Mouse (Mus musculus): ENCODE data around the gene Ddi2. TPM values are rescaled to one million over a fixed set of nuclear protein-coding genes. Genes with fewer than 3 reads are reported as not detected.

Ddi2 gene
- polyA plus RNA-seq, 1 experiment from 2014 or later = 15.4 TPM

- Histone ChIP-seq H3K9me3 (no peaks in the 10 kb centered on the region), H3K4me2 (no peak overlapping the region), H3K4me1 (replicated peaks) (peaks cover 29% of the 10 kb centered on the region), H3K4me3 (no peak overlapping the region), H3K27ac (replicated peaks) (no peak overlapping the region), H3K36me3 (peaks cover 21% of the 10 kb centered on the region), H3K27me3 (no peaks in the 10 kb centered on the region), H3K9ac (no peak overlapping the region)
- WGBS = 82% methylated on average over 4 of the region's 4 CpGs
- ATAC-seq (ENCODE audit: low read depth) = no peak
Measured at GRCm38 (mm10) chr4:141717633-141718032, 5.6 kb downstream of the Ddi2 start.

DNA sequence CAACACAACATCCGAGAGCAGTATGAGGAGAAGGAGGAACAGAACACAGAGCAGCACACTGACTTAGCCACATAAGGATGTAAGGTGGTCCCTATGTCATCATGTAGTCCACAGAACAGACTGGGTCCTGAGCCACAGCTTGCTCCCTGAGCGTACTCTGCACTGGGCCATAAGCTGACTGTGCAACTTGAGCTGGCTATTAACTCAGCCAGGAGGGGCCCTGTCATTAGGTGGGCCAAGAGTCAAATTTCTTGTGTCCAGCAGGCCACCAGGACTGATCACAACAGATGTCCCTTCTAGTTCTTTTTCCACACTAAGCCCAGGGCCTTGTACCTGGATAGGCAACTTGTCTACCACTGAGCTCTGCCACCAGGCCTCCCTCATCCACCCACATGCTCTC, 8.2 kb downstream of the Ddi2 start:
- Histone ChIP-seq H3K27ac (replicated peaks) (no peak overlapping the region), H3K9ac (no peak overlapping the region), H3K36me3 (peaks cover 42% of the 10 kb centered on the region), H3K4me1 (replicated peaks) (peaks cover 6% of the 10 kb centered on the region; the same call in 1 of the 2 replicates), H3K9me3 (no peaks in the 10 kb centered on the region), H3K4me2 (no peak overlapping the region), H3K4me3 (no peak overlapping the region), H3K27me3 (no peaks in the 10 kb centered on the region)
- WGBS = 65% methylated on average over 2 of the region's 2 CpGs
- ATAC-seq (ENCODE audit: low read depth) = no peak

DNA sequence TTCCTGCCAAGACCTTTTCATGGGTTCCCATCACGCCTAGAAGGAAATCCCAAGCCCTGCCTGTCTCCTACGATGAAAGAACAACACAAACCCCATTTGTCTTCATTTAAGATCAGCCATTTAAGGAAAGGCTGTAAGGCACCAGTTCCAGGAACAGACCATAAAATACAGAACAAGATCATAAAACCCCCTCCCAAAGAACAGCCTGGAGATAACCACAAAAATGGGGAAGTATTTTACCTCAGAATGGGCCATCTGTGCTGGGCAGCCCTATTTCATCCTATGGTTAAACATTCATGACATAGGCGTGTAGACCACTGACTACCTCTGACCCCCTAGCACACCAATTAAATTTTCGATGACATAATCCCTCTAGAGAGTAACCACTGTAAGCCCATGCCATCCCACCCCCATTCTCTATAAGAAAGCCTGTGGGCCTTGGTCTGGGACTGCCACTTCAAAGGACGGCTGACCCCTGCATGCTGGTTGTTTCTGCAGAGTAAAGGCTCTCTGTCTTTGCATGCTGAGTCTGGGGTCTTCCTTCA, 9.5 kb downstream of the Ddi2 start:
- Histone ChIP-seq H3K27ac (replicated peaks) (no peak overlapping the region), H3K4me1 (replicated peaks) (peaks cover 3% of the 10 kb centered on the region; the same call in 1 of the 2 replicates), H3K4me2 (no peak overlapping the region), H3K27me3 (no peaks in the 10 kb centered on the region), H3K4me3 (no peak overlapping the region), H3K9me3 (no peaks in the 10 kb centered on the region), H3K36me3 (peaks cover 52% of the 10 kb centered on the region), H3K9ac (no peak overlapping the region)
- WGBS = 57% methylated on average over 5 of the region's 5 CpGs
- no peak for ATAC-seq (ENCODE audit: low read depth)

DNA sequence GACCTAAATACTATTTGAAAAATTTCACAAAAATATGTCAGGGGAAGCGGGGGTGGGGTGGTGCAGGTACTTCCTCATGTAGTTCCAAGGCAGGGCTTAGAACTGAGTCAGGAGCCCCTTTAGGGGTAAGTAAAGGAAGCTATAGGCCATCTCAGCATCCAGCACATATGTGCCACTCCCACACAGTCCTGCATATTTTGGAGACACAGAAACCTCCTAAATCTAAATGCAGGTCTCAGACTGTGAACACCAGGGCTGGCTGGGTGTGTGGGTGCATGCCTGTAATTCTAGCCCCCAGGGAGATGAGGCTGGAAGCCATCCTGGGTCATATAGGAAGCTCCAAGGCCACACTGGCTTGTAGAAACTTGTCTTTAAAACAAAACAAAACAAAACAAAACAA, 12.0 kb downstream of the Ddi2 start:
- Histone ChIP-seq H3K9ac (no peak overlapping the region), H3K4me2 (no peak overlapping the region), H3K4me3 (no peak overlapping the region), H3K9me3 (no peaks in the 10 kb centered on the region), H3K36me3 (peaks cover 73% of the 10 kb centered on the region), H3K4me1 (replicated peaks) (peaks cover 3% of the 10 kb centered on the region; the same call in 1 of the 2 replicates), H3K27me3 (no peaks in the 10 kb centered on the region), H3K27ac (replicated peaks) (no peak overlapping the region)
- no peak for ATAC-seq (ENCODE audit: low read depth)
- 96% methylated on average over 1 of the region's 1 CpGs for WGBS

DNA sequence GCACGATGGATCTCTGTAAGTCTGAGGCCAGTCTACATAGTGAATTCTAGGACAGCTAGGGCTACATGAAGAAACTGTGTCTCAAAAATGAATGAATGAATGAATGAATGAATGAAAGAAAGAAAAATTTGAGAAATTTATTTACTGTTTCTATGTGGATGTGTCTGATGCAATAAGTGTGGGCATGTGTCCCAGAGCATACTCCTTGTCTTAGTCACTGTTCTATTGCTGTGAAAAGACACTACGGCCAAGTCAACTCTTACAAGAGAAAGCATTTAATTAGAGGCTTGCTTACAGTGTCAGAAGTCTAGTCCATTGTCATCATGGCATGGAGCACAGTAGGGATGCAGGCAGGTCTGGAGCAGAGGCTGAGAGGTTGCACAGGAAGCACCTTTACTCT, 14.2 kb downstream of the Ddi2 start:
- no peak for ATAC-seq (ENCODE audit: low read depth)
- no peaks in the 10 kb centered on the region for H3K9me3 ChIP-seq
- WGBS = 100% methylated on average over 2 of the region's 2 CpGs
- H3K27me3 ChIP-seq = no peaks in the 10 kb centered on the region
- H3K4me2 ChIP-seq = no peak overlapping the region
- no peak overlapping the region for H3K4me3 ChIP-seq
- H3K27ac ChIP-seq (replicated peaks) = no peak overlapping the region
- H3K4me1 ChIP-seq (replicated peaks) = no peaks in the 10 kb centered on the region; the same call in 1 of the 2 replicates
- peaks cover 96% of the 10 kb centered on the region for H3K36me3 ChIP-seq
- H3K9ac ChIP-seq = no peak overlapping the region

GRCm38 (mm10) chr4:141708005-141708404, 15.2 kb downstream of the Ddi2 start:
- no peak overlapping the region for H3K9ac ChIP-seq
- peaks cover 100% of the 10 kb centered on the region for H3K36me3 ChIP-seq
- no peaks in the 10 kb centered on the region for H3K27me3 ChIP-seq
- WGBS = 91% methylated on average over 7 of the region's 7 CpGs
- no peak for ATAC-seq (ENCODE audit: low read depth)
- H3K4me3 ChIP-seq = no peak overlapping the region
- no peak overlapping the region for H3K27ac ChIP-seq (replicated peaks)
- no peak overlapping the region for H3K4me2 ChIP-seq
- H3K9me3 ChIP-seq = no peaks in the 10 kb centered on the region
- H3K4me1 ChIP-seq (replicated peaks) = no peaks in the 10 kb centered on the region

- Histone ChIP-seq H3K27me3 (no peaks in the 10 kb centered on the region), H3K36me3 (peaks cover 99% of the 10 kb centered on the region), H3K4me3 (no peak overlapping the region), H3K4me2 (no peak overlapping the region), H3K27ac (replicated peaks) (no peak overlapping the region), H3K9ac (no peak overlapping the region), H3K9me3 (no peaks in the 10 kb centered on the region), H3K4me1 (replicated peaks) (no peaks in the 10 kb centered on the region)
- 89% methylated on average over 4 of the region's 4 CpGs for WGBS
- ATAC-seq (ENCODE audit: low read depth) = no peak
Measured at GRCm38 (mm10) chr4:141705331-141705730, 17.9 kb downstream of the Ddi2 start.

- H3K36me3 ChIP-seq = peaks cover 97% of the 10 kb centered on the region
- 88% methylated on average over 2 of the region's 2 CpGs for WGBS
- no peaks in the 10 kb centered on the region for H3K27me3 ChIP-seq
- H3K9ac ChIP-seq = no peak overlapping the region
- H3K9me3 ChIP-seq = no peaks in the 10 kb centered on the region
- no peak overlapping the region for H3K4me2 ChIP-seq
- no peak for ATAC-seq (ENCODE audit: low read depth)
- H3K4me3 ChIP-seq = no peak overlapping the region
- no peaks in the 10 kb centered on the region for H3K4me1 ChIP-seq (replicated peaks)
- H3K27ac ChIP-seq (replicated peaks) = no peak overlapping the region
Measured at GRCm38 (mm10) chr4:141704625-141705024, 18.6 kb downstream of the Ddi2 start.

DNA sequence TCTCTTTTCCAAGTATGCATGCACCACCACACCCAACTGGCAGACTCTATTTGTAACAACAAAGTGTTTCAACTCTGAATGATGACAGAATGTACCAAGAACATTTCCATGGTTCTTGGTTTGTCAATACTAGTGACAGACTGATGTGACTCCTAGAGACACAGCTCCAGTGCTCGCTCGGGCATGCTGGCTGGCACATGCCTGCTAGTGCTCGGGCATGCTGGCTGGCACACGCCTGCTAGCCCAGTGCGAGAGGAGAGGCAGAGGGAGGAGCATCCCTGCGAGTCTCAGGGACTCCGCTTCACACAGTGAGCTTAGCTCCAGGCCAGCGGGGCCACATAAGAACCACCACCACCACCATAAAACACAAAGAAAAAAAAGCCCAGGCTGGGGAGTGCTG, 28.5 kb downstream of the Ddi2 start:
- Histone ChIP-seq H3K27me3 (no peaks in the 10 kb centered on the region), H3K4me3 (no peak overlapping the region), H3K27ac (replicated peaks) (no peak overlapping the region), H3K9me3 (no peaks in the 10 kb centered on the region), H3K9ac (no peak overlapping the region), H3K4me1 (replicated peaks) (no peaks in the 10 kb centered on the region), H3K36me3 (peaks cover 87% of the 10 kb centered on the region), H3K4me2 (no peak overlapping the region)
- 95% methylated on average over 8 of the region's 8 CpGs for WGBS
- ATAC-seq (ENCODE audit: low read depth) = no peak

- Histone ChIP-seq H3K4me3 (no peak overlapping the region), H3K4me1 (replicated peaks) (no peaks in the 10 kb centered on the region), H3K9me3 (no peaks in the 10 kb centered on the region), H3K36me3 (peaks cover 80% of the 10 kb centered on the region), H3K4me2 (no peak overlapping the region), H3K9ac (no peak overlapping the region), H3K27ac (replicated peaks) (no peak overlapping the region), H3K27me3 (no peaks in the 10 kb centered on the region)
- no peak for ATAC-seq (ENCODE audit: low read depth)
- 95% methylated on average over 8 of the region's 8 CpGs for WGBS
Measured at GRCm38 (mm10) chr4:141688505-141688904, 34.7 kb downstream of the Ddi2 start.

GRCm38 (mm10) chr4:141686525-141686924, 36.7 kb downstream of the Ddi2 start:
- WGBS = 84% methylated on average over 8 of the region's 8 CpGs
- no peak for ATAC-seq (ENCODE audit: low read depth)
- Histone ChIP-seq H3K27ac (replicated peaks) (no peak overlapping the region), H3K4me1 (replicated peaks) (no peaks in the 10 kb centered on the region), H3K9ac (no peak overlapping the region), H3K4me2 (no peak overlapping the region), H3K4me3 (no peak overlapping the region), H3K36me3 (peaks cover 79% of the 10 kb centered on the region), H3K9me3 (no peaks in the 10 kb centered on the region), H3K27me3 (no peaks in the 10 kb centered on the region)

GRCm38 (mm10) chr4:141686093-141686492, 37.1 kb downstream of the Ddi2 start:
- 88% methylated on average over 3 of the region's 3 CpGs for whole genome bisulfite sequencing
- ATAC-seq (ENCODE audit: low read depth) = no peak
- Histone ChIP-seq H3K27me3 (no peaks in the 10 kb centered on the region), H3K9ac (no peak overlapping the region), H3K36me3 (peaks cover 76% of the 10 kb centered on the region), H3K27ac (replicated peaks) (no peak overlapping the region), H3K4me1 (replicated peaks) (no peaks in the 10 kb centered on the region), H3K4me3 (no peak overlapping the region), H3K9me3 (no peaks in the 10 kb centered on the region), H3K4me2 (no peak overlapping the region)

- ATAC-seq (ENCODE audit: low read depth) = no peak
- peaks cover 74% of the 10 kb centered on the region for H3K36me3 ChIP-seq
Measured at GRCm38 (mm10) chr4:141685499-141685898, 37.7 kb downstream of the Ddi2 start, which contains the start of gene Rsc1a1. Gene Rsc1a1 (minus strand): TSS chr4:141685599.

More at GRCm38 (mm10) chr4:141685499-141685898, 37.7 kb downstream of the Ddi2 start, which contains the start of gene Rsc1a1:
- Histone ChIP-seq H3K27ac (replicated peaks) (no peak within 1 kb of the TSS), H3K27me3 (no peaks in the 10 kb centered on the region), H3K4me2 (no peak within 1 kb of the TSS), H3K4me3 (no peak within 1 kb of the TSS), H3K9ac (no peak within 1 kb of the TSS), H3K4me1 (replicated peaks) (no peaks in the 10 kb centered on the region), H3K9me3 (no peaks in the 10 kb centered on the region)
- WGBS = 92% methylated on average over 6 of the region's 6 CpGs
